Mouse (Mus musculus) liver, postnatal 0 days (tissue): ENCODE results near the gene Themis2.

ENCODE experiments used
- CTCF ChIP-seq: sonication (generic); IDR thresholded peaks from 2 replicates; pipeline ENCODE4 v1.5.1; 2016; ENCODE audit warnings: antibody characterized with exemption, low read depth
- EP300 ChIP-seq: IDR thresholded peaks from 2 replicates; pipeline ENCODE4 v1.6.1; 2016; ENCODE audit warnings: antibody characterized with exemption, low read depth, mild to moderate bottlenecking

DNA sequence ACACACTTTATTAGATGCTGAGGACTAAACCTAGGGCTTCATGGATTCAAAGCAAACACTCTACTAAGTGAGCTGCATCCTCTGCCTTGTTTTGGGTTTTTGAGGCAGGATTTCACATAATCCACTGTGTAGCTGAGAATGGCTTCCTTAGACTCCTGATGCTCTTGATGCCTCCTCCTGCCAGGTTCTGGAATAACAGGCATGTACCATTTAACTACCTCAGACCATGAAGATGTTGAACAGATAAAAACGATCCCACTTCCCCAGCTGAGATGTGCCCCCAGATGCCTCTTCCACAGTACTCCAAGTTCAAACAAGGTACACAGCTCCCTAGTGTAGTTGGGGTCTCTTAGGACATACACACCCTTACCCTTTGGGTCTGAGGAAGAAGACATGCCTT, 1.3 kb upstream of the Themis2 start:
- TF ChIP-seq CTCF (no peak), EP300 (no peak)
